Mouse (Mus musculus): ENCODE measurements around the gene Ephb1. TPM values are rescaled to one million over a fixed set of nuclear protein-coding genes. Genes with fewer than 3 reads are reported as not detected.

Ephb1 gene
- polyA plus RNA-seq, 1 experiment: 0.11 TPM

DNA sequence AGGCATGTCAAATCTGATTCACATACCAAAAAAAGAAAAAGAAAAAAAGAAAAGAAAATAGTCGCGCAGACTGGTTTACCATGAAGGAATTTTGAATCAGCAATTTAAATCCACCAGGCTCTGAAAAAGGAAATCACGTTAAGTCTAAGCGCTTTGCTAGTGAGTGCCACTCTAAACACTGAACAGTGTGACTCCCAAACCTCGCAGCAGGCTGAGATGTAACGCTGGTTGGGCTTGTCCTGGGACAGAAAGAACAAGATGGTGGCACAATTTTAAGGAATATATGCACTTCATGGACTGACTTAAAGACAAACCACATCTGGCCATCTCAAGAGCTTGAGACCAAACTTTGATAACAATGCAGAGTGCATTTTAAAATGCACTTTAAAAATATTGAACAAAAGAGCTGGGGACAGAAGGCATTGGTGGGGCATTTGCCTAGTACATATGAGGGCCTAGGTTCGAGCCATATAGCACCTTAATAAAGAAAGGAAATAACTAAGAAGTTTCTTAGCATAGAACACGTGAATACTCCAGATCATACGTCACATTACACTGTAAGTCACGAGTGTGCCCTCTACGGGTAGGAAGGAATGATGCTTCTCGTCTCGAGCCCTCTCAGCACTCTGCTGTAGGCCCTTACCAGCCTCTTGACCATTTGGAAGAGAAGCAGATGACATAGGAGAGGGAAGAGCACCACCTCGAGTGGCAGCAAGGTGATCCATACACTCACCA is 16.7 kb upstream of the Ephb1 start:
- H3K9me3 ChIP-seq: 0 out of 2 replicates have a peak, but pooled peaks cover 2% of the 10 kb centered on the region
- no peak for TF ChIP-seq GATA1 (IDR thresholded peaks at IDR 0.05; ENCODE audit: borderline replicate concordance, low read length)

DNA sequence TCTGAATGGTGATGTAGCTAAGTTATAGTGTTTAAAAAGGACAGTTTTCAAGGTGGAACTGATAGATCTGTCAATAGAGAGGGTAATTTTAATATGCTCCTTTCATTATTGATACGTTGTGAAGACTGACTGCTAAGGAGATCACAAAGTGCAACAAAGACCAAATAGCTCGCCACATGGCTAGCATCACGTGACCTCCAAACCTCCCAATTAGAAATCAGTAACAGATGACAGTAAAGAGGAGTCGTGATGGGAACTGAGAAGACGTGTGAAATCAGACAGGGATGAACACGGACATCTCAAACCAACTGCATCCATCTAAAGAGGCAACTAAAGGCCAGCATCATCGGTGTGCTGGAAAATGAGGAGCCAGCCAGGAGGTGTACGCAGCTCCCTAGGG is 15.6 kb upstream of the Ephb1 start:
- Histone ChIP-seq H3K9me3 (0 out of 2 replicates have a peak, but pooled peaks cover 4% of the 10 kb centered on the region), H3K4me3 (replicated peaks) (no peak overlapping the region), H3K36me3 (replicated peaks; ENCODE audit: low read length) (no peaks in the 10 kb centered on the region), H3K4me1 (no peaks in the 10 kb centered on the region), H3K27me3 (replicated peaks) (no peaks in the 10 kb centered on the region)
- TF ChIP-seq FLI1 (IDR thresholded peaks at IDR 0.05; ENCODE audit: low read length) (no peak), GATA1 (IDR thresholded peaks at IDR 0.05; ENCODE audit: borderline replicate concordance, low read length) (no peak)

More for the DNA sequence above, 16.7 kb upstream of the Ephb1 start:
- H3K27me3 ChIP-seq (replicated peaks): no peaks in the 10 kb centered on the region
- no peak overlapping the region for H3K4me3 ChIP-seq (replicated peaks)
- no peaks in the 10 kb centered on the region for H3K36me3 ChIP-seq (replicated peaks; ENCODE audit: low read length)
- H3K4me1 ChIP-seq: no peaks in the 10 kb centered on the region

DNA sequence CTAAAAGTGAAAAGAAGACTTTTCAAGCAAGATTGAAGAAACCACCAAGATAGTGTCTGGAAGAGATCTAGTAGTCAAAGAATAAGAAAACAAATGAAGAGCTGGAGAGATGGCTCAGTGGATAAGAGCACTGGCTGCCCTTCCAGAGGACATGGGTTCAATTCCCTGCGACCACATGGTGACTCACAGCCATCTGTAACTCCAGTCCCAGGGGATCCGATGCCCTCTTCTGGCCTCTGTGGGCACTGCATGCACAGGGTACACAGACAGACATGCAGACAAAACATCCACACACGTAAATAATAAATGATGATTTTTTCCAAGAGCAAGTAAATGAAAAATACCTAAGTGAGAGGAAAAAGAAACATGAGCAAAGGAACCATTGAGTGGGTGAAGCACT is 14.6 kb upstream of the Ephb1 start:
- Histone ChIP-seq H3K4me1 (no peaks in the 10 kb centered on the region), H3K4me3 (replicated peaks) (no peak overlapping the region), H3K27me3 (replicated peaks) (no peaks in the 10 kb centered on the region), H3K36me3 (replicated peaks; ENCODE audit: low read length) (no peaks in the 10 kb centered on the region), H3K9me3 (0 out of 2 replicates have a peak, but pooled peaks cover 5% of the 10 kb centered on the region)
- TF ChIP-seq FLI1 (IDR thresholded peaks at IDR 0.05; ENCODE audit: low read length) (no peak), GATA1 (IDR thresholded peaks at IDR 0.05; ENCODE audit: borderline replicate concordance, low read length) (no peak)

DNA sequence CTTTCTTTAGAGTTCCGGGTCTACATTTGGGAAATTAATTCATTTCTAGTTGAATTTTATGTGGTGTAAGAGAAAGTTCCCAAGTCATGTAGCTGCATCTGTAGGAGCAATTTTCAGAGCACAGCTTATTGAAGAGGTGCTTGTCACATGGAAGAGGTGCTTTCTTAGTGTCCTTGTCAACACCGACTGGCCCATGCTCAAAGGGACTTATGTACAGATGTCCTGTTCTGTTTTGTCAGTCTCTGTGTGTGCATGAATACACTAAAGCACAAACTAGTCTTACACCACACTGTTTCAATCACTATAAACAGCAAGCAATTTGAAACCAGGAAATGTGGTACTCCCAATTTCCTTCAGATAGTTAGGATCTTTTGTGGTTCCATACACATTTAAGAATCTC is 13.3 kb upstream of the Ephb1 start:
- TF ChIP-seq FLI1 (IDR thresholded peaks at IDR 0.05; ENCODE audit: low read length) (no peak), GATA1 (IDR thresholded peaks at IDR 0.05; ENCODE audit: borderline replicate concordance, low read length) (no peak)
- H3K9me3 ChIP-seq: 0 out of 2 replicates have a peak, but pooled peaks cover 5% of the 10 kb centered on the region
- no peaks in the 10 kb centered on the region for H3K4me1 ChIP-seq
- no peak overlapping the region for H3K4me3 ChIP-seq (replicated peaks)
- H3K36me3 ChIP-seq (replicated peaks; ENCODE audit: low read length): no peaks in the 10 kb centered on the region
- H3K27me3 ChIP-seq (replicated peaks): no peaks in the 10 kb centered on the region

DNA sequence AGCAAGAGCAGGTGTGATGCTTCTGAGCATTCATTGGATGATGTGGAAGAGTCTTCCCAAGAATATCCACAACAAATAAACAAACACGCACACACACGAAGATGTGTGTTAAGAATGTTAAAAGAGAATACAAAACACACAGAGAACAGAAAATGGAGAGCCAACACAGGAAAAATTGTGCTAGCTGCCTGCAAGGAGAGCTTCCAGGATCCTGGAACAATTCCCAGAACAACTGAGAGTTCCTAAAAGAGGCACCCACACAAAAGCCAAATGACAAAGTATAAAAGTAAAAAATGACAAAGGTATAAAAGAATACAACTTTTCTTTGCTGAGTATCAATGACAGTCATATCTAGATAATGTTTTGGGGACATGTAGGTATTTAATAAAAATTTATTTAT is 11.0 kb upstream of the Ephb1 start:
- Histone ChIP-seq H3K4me1 (no peaks in the 10 kb centered on the region), H3K9me3 (0 out of 2 replicates have a peak, but pooled peaks cover 5% of the 10 kb centered on the region), H3K4me3 (replicated peaks) (no peak overlapping the region), H3K27me3 (replicated peaks) (no peaks in the 10 kb centered on the region), H3K36me3 (replicated peaks; ENCODE audit: low read length) (no peaks in the 10 kb centered on the region)
- TF ChIP-seq GATA1 (IDR thresholded peaks at IDR 0.05; ENCODE audit: borderline replicate concordance, low read length) (no peak), FLI1 (IDR thresholded peaks at IDR 0.05; ENCODE audit: low read length) (no peak)

DNA sequence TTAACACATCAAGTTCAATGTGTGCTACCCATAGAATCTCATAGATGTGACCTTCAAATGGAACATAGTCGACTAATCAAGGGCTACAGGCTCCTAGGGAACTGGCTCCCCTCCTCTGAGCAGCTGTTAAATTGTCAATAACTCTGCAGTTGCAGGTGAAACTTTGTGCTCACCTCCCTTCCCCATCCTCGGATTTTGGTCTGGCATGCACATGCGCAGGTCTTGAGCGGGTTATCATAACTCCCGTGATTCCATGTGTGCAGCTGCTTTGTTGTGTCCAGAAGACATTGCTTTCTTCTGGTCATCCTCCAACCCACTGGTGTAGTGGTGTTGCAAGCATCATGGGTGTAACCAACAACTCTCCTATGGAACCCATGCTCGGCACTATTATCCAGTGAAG is 4.8 kb upstream of the Ephb1 start:
- Histone ChIP-seq H3K4me3 (replicated peaks) (no peak overlapping the region), H3K36me3 (replicated peaks; ENCODE audit: low read length) (no peaks in the 10 kb centered on the region), H3K9me3 (no peaks in the 10 kb centered on the region), H3K27me3 (replicated peaks) (peaks cover 17% of the 10 kb centered on the region), H3K4me1 (peaks cover 5% of the 10 kb centered on the region)
- no peak for TF ChIP-seq GATA1 (IDR thresholded peaks at IDR 0.05; ENCODE audit: borderline replicate concordance, low read length)
- no peak for TF ChIP-seq FLI1 (IDR thresholded peaks at IDR 0.05; ENCODE audit: low read length)

DNA sequence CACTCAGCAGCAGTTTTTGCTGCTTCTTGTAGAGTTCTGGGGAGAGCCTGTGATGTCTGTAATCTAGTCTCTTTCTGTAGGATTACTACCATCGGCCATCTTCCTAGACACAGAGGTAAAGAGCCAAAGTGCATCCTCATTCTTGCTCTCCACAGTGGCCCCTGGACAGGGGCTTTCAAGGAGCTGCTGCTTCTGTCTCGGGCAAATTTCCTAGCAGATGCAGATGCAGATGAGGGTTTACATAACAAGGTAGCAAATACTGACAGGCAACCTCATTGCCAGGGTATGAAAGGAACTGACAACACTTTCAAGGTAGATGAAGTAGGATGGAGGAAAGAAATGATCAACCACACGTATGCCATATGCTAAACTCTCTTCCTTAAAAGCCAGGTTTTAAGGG is 4.2 kb upstream of the Ephb1 start:
- Histone ChIP-seq H3K27me3 (replicated peaks) (peaks cover 23% of the 10 kb centered on the region), H3K4me3 (replicated peaks) (no peak overlapping the region), H3K36me3 (replicated peaks; ENCODE audit: low read length) (no peaks in the 10 kb centered on the region), H3K9me3 (no peaks in the 10 kb centered on the region), H3K4me1 (peaks cover 11% of the 10 kb centered on the region)
- no peak for TF ChIP-seq FLI1 (IDR thresholded peaks at IDR 0.05; ENCODE audit: low read length)

DNA sequence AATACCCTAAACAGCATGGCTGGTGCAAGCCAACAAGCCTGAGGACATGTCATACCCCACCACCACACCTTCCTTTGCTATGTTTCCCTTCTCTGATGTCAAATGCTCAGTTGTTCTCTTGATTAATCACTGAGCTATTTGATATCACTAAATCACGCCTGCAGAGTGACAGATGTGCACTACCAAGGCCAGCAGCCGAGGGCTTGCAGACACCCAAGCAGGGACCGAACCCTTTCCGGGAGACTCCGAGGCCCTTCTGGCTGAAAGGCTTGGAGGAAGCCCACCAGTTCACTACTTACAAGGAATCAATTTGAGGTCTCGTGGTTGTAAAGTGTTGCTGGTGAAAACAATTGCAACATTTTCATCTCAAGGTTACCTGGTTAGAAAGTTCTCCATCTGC is 3.5 kb upstream of the Ephb1 start:
- H3K27me3 ChIP-seq (replicated peaks): peaks cover 30% of the 10 kb centered on the region
- H3K4me3 ChIP-seq (replicated peaks): no peak overlapping the region
- TF ChIP-seq FLI1 (IDR thresholded peaks at IDR 0.05; ENCODE audit: low read length): no peak
- TF ChIP-seq GATA1 (IDR thresholded peaks at IDR 0.05; ENCODE audit: borderline replicate concordance, low read length): no peak
- peaks cover 13% of the 10 kb centered on the region for H3K4me1 ChIP-seq
- no peaks in the 10 kb centered on the region for H3K36me3 ChIP-seq (replicated peaks; ENCODE audit: low read length)
- no peaks in the 10 kb centered on the region for H3K9me3 ChIP-seq

DNA sequence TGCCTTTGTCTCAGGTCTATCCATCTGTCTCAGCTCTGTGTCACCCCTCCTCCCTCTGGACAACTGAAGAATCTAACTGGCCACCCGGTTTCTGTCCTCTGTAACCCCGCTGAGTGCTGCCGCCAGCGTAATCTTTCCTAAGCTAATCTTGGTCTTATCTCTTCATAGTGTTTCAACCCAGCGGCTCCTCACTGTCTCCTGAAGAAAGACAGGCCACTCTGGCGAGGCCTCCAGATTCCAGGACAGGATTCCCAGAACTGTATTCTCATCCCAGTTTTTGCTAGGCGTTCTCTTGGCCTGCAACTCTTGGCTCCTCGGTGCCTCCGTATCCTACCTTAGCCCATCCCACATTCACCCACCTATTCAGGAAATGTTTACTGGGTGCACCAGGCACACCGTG is 2.0 kb upstream of the Ephb1 start:
- peaks cover 45% of the 10 kb centered on the region for H3K27me3 ChIP-seq (replicated peaks)
- no peak for TF ChIP-seq GATA1 (IDR thresholded peaks at IDR 0.05; ENCODE audit: borderline replicate concordance, low read length)
- no peak for TF ChIP-seq FLI1 (IDR thresholded peaks at IDR 0.05; ENCODE audit: low read length)
- H3K4me3 ChIP-seq (replicated peaks): no peak overlapping the region
- H3K36me3 ChIP-seq (replicated peaks; ENCODE audit: low read length): no peaks in the 10 kb centered on the region
- H3K9me3 ChIP-seq: no peaks in the 10 kb centered on the region
- peaks cover 13% of the 10 kb centered on the region for H3K4me1 ChIP-seq

DNA sequence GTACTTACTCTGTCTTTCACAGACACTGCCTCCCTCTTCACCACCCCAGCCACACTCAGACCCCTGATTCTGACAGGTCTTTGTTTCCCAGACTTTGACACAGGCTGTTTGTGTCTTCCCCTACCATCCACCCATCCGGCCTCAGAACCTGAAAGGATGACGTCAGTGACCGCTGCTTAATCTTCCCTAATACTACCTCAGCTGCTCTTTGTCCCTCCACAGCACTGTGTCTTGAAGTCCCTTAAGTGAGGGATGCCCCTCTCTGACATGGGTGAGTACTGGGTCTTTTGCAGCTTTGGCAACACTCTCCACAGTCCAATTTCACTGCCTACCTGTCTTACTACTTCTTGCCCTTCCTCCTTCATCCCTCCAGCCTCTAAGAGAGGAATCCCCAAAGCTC is 1.2 kb upstream of the Ephb1 start:
- Histone ChIP-seq H3K9me3 (no peaks in the 10 kb centered on the region), H3K4me3 (replicated peaks) (no peak overlapping the region), H3K36me3 (replicated peaks; ENCODE audit: low read length) (no peaks in the 10 kb centered on the region), H3K4me1 (peaks cover 13% of the 10 kb centered on the region), H3K27me3 (replicated peaks) (peaks cover 51% of the 10 kb centered on the region)
- no peak for TF ChIP-seq FLI1 (IDR thresholded peaks at IDR 0.05; ENCODE audit: low read length)

All from megakaryocyte, embryonic 14.5 days (primary cell).